Mouse (Mus musculus) layer of hippocampus, adult 18-20 months (tissue): ENCODE data around the gene G6pc. TPM values are rescaled to one million over a fixed set of nuclear protein-coding genes. Genes with fewer than 3 reads are reported as not detected.
A peak's percentile ranks its signal among the peaks of the same experiment; 100 is the strongest.

Experiments used
- DNase-seq, 2 experiments: peaks; one replicate each; pipeline ENCODE4 v3.0.0; 2022; ENCODE audit warnings: low spot score in 2 of 2
- microRNA-seq, 2 experiments: library from miRNA; unstranded; fragments of <30 nt; microRNA quantifications; one replicate each; pipeline ENCODE4 v1.2.0; 2021
- total RNA-seq, 2 experiments: library from RNA; stranded (reverse); gene quantifications; 2 replicates each; pipeline ENCODE4 v1.2.3; 2021

Gene G6pc
- total RNA-seq, 2 experiments from 2014 or later = not detected

DNA sequence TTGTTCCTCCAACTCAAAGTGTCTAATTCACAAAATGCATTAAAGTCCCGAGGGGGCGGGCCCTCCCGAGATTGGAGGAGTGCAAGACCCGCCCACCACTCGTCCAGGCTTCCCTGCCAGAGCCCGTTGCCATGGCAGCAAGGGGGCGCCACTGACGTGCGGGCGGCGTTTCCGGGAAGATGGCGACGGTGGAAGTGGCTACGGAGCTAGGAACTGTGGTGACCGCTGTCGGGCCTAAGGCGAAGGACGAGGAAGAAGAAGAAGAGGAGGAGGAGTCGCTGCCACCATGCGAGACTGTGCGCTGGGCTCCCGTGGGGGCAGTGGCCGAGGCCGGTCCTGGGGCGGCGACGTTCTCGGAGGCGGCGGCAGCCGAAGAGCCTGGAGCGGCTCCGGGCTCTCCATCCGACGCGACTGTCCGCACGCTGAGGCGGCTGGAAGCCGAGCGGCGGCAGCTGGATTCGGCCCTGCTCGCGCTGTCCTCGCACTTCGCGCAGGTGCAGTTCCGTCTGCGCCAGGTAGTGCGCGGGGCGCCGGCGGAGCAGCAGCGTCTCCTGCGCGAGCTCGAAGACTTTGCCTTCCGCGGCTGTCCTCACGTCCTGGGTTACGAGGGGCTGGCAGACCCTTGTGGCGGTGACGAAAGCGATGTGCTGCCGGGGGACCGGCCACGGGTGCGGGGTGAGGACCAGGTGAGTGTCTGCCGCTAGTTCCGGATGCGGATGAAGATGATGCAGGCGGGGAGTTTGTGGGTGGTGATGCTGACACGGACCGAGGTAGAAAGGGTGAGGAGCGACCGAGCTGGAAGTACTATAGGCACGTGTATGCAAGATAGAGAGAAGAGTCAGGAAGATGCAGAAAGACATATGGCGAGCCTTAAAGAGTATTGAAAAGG is 57.8 kb downstream of the G6pc start, which contains the start of the genes Rundc1 and Ptges3l:
TSS of gene Rundc1 (plus strand) at position 161 of the 889 bp plus-strand sequence.
TSS of gene Ptges3l (minus strand) at position 409 of the 889 bp plus-strand sequence.
- DNase-seq = peak; percentile 97 to 98

DNA sequence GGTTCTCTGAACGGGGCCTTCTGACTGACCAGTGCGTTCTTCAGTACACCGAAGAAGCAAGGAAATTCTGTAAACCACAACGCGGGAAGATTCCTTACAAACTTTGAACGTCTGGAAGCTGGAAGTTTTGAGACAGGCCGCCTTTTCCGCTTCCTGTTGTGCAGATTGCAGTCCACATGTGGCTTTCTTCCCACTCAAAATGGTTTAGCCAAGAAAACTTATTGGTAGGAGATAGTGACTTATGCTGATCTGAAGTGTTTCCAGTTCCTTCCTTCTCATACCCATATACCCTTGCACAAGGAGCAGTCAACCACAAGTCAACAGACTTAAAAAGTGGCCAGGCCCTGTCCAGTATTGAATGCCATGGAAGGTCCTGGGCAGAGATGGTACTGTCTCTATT is 58.8 kb downstream of the G6pc start:
- DNase-seq = no peak

Small RNA genes within 50 kb of the gene (microRNA-seq; reads per million reads assigned to microRNA genes)
- gene Gm25593 (0 reads per million in 2 experiments), gene Mir6929 (0 to 0.74 reads per million in 2 experiments)

Other genes with a start within 250 kb of the G6pc start
- gene Retreg3, start 247.7 kb upstream of the G6pc start, total RNA-seq = 10 to 100 TPM; 57.2 to 58.1 TPM
- gene Tubg1, start 247.6 kb upstream of the G6pc start, total RNA-seq = 10 to 100 TPM; 43.7 to 46.5 TPM
- 10 to 100 TPM; 40.2 to 42.7 TPM for gene Tubg2, start 211.7 kb upstream of the G6pc start, total RNA-seq
- gene Cntnap1, start 197.0 kb upstream of the G6pc start, total RNA-seq = 100 to 1,000 TPM; 154 to 162 TPM
- 10 to 100 TPM; 15.0 to 15.3 TPM for gene Plekhh3, start 196.2 kb upstream of the G6pc start, total RNA-seq
- gene Ccr10, start 192.1 kb upstream of the G6pc start, total RNA-seq = under 1 TPM in 1 of 2 experiments, not detected in 1; 0.18 TPM
- gene Ezh1, start 141.1 kb upstream of the G6pc start, total RNA-seq = 10 to 100 TPM; 79.0 to 84.0 TPM
- gene Ramp2, start 121.5 kb upstream of the G6pc start, total RNA-seq = 10 to 100 TPM; 62.2 to 72.8 TPM
- gene Vps25, start 113.9 kb upstream of the G6pc start, total RNA-seq = 10 to 100 TPM; 61.8 to 65.6 TPM
- gene Wnk4, start 107.0 kb upstream of the G6pc start, total RNA-seq = 10 to 100 TPM in 1 of 2 experiments, 1 to 10 TPM in 1; 9.8 to 10.4 TPM
- gene Cntd1, start 88.5 kb upstream of the G6pc start, total RNA-seq = under 1 TPM; 0.30 to 0.47 TPM
- 100 to 1,000 TPM; 102 to 103 TPM for gene Coa3, start 88.4 kb upstream of the G6pc start, total RNA-seq
- 100 to 1,000 TPM; 211 to 217 TPM for gene Becn1, start 65.3 kb upstream of the G6pc start, total RNA-seq
- 100 to 1,000 TPM; 118 to 127 TPM for gene Psme3, start 51.3 kb upstream of the G6pc start, total RNA-seq
- gene Aoc2, start 42.5 kb upstream of the G6pc start, total RNA-seq = 1 to 10 TPM; 6.3 to 7.0 TPM
- under 1 TPM; 0.36 to 0.47 TPM for gene Aoc3, start 37.0 kb upstream of the G6pc start, total RNA-seq
- gene Aarsd1, start 50.1 kb downstream of the G6pc start, total RNA-seq = 10 to 100 TPM; 45.9 to 51.1 TPM
- 1 to 10 TPM; 6.3 to 6.4 TPM for gene Gm27029, start 57.2 kb downstream of the G6pc start, total RNA-seq
- 10 to 100 TPM; 36.5 to 36.8 TPM for gene Rundc1, start 57.5 kb downstream of the G6pc start, total RNA-seq
- 1 to 10 TPM in 1 of 2 experiments, under 1 TPM in 1; 0.99 to 2.0 TPM for gene Ptges3l, start 57.8 kb downstream of the G6pc start, total RNA-seq
- 10 to 100 TPM; 40.7 to 42.5 TPM for gene Rpl27, start 74.7 kb downstream of the G6pc start, total RNA-seq
- gene Ifi35, start 80.8 kb downstream of the G6pc start, total RNA-seq = 1 to 10 TPM; 2.4 to 2.7 TPM
- gene Rnd2, start 97.4 kb downstream of the G6pc start, total RNA-seq = 100 to 1,000 TPM; 111 to 120 TPM
- 10 to 100 TPM; 32.1 to 33.8 TPM for gene Vat1, start 98.7 kb downstream of the G6pc start, total RNA-seq
- gene Brca1, start 184.4 kb downstream of the G6pc start, total RNA-seq = 1 to 10 TPM in 1 of 2 experiments, under 1 TPM in 1; 0.56 to 1.0 TPM
- gene Nbr1, start 184.6 kb downstream of the G6pc start, total RNA-seq = 100 to 1,000 TPM; 134 to 138 TPM
- 1 to 10 TPM; 1.2 to 2.0 TPM for gene Tmem106a, start 214.7 kb downstream of the G6pc start, total RNA-seq
- gene Gm11634, start 231.7 kb downstream of the G6pc start, total RNA-seq = not detected